9 mouse cellular contexts compared by ENCODE assay signal in genomic region chr12:100479892-100480621, GRCm38 (mm10). TPM values are rescaled to one million over a fixed set of nuclear protein-coding genes. Genes with fewer than 3 reads are reported as not detected.
DNase-seq lines count a peak whose midpoint lies in the region; ATAC-seq and TF ChIP-seq lines count a peak whose summit lies in the region.
"Had no signal": no experiment of that assay in that cellular context is flagged by ENCODE, and none has a peak within 500 bp of the region (broad histone marks: within the 10 kb centered on the region; RNA-seq: fewer than 3 reads in every experiment).

No protein-coding gene starts in this region.

- no peak overlapping the region for H3K4me3 ChIP-seq in intestine, postnatal 0 days (ENCODE audit: low read depth, low read length)
- no peak overlapping the region for H3K4me3 ChIP-seq in lung, embryonic 16.5 days (ENCODE audit: low read length)

- WGBS in intestine, postnatal 0 days: 29% methylated on average over 7 of the region's 7 CpGs
- WGBS in lung, embryonic 16.5 days: 33% methylated on average over 7 of the region's 7 CpGs

- DNase-seq in 3T3-L1 (ENCODE audit: low read depth, low spot score): peak; percentile 49
- DNase-seq in CD4-positive, CD25-positive, alpha-beta regulatory T cell, adult 2 months (ENCODE audit: low read depth, low spot score): peak; percentile 95
- DNase-seq in c-Kit-positive CD71-positive TER-119-negative erythroid progenitor cells, embryonic 14.5 days (ENCODE audit: low read depth): peak; percentile 54
- peak; percentile 30 to 58 for DNase-seq in gastrocnemius, adult 8-10 months (ENCODE audit: low spot score in 2 of 2)
- DNase-seq in retina, embryonic 14.5 days (ENCODE audit: low spot score): peak; percentile 91
- DNase-seq in frontal cortex, postnatal 14 days (ENCODE audit: low spot score in 2 of 2): no peak

- H3K4me2 ChIP-seq in intestine, postnatal 0 days (replicated peaks; ENCODE audit: low read depth): no peak overlapping the region
- no peak overlapping the region for H3K4me2 ChIP-seq in lung, embryonic 16.5 days (ENCODE audit: low read depth, low read length)

- no peaks in the 10 kb centered on the region; the same call in 1 of the 2 replicates for H3K36me3 ChIP-seq in intestine, postnatal 0 days (ENCODE audit: control insufficient read depth, insufficient read depth)
- H3K36me3 ChIP-seq in lung, embryonic 16.5 days (ENCODE audit: control insufficient read depth, insufficient read depth, low read length): no peaks in the 10 kb centered on the region

- peaks cover 9% of the 10 kb centered on the region; the same call in 1 of the 2 replicates for H3K4me1 ChIP-seq in intestine, postnatal 0 days (replicated peaks; ENCODE audit: control insufficient read depth, insufficient read depth, low read length)
- H3K4me1 ChIP-seq in lung, embryonic 16.5 days (replicated peaks; ENCODE audit: control insufficient read depth, insufficient read depth, low read length): peaks cover 5% of the 10 kb centered on the region

- H3K27ac ChIP-seq in intestine, postnatal 0 days (ENCODE audit: low read depth, low read length): no peak overlapping the region
- H3K27ac ChIP-seq in lung, embryonic 16.5 days (ENCODE audit: low read length): no peak overlapping the region
- H3K27ac ChIP-seq: macrophage had no signal

- peak; percentile 89 for TF ChIP-seq CTCF in intestine, postnatal 0 days (IDR thresholded peaks at IDR 0.05; ENCODE audit: low read depth)

- H3K9ac ChIP-seq in intestine, postnatal 0 days (ENCODE audit: low read depth, low read length): no peak overlapping the region
- no peak overlapping the region for H3K9ac ChIP-seq in lung, embryonic 16.5 days (ENCODE audit: low read length)

- H3K9me3 ChIP-seq in intestine, postnatal 0 days (ENCODE audit: control insufficient read depth): no peaks in the 10 kb centered on the region
- H3K9me3 ChIP-seq in lung, embryonic 16.5 days (ENCODE audit: control insufficient read depth, low read length): no peaks in the 10 kb centered on the region

- ATAC-seq in intestine, postnatal 0 days: peak; percentile 53
- ATAC-seq in lung, embryonic 16.5 days (ENCODE audit: low read depth): peak; percentile 43; the same call in 1 of the 2 replicates

- no peaks in the 10 kb centered on the region for H3K27me3 ChIP-seq in intestine, postnatal 0 days (replicated peaks; ENCODE audit: control insufficient read depth, insufficient read depth, low read length)
- no peaks in the 10 kb centered on the region for H3K27me3 ChIP-seq in lung, embryonic 16.5 days (ENCODE audit: control insufficient read depth, insufficient read depth, low read depth, low read length)

RNA-seq across cellular contexts. Expression of gene Ttc7b, which starts 40.6 kb away (rescaled TPM):
- 100 to 1,000 TPM; 134 to 191 (median 150) TPM for total RNA-seq in gastrocnemius, adult 8-10 months (2022)
- 4.0 and 4.1 TPM in 2 replicates for polyA plus RNA-seq in intestine, postnatal 0 days (2015; fragmentation: Nextera tagmentation; extraction: Ambion mirVana)
- polyA plus RNA-seq in lung, embryonic 16.5 days (2015; fragmentation: Nextera tagmentation; extraction: Ambion mirVana): 3.6 and 3.7 TPM in 2 replicates

Comparison
In these comparisons a context has a peak if more than half of its experiments do, and no peak if none do; other contexts are left out.
1. DNase-seq: peak in 3T3-L1 (single experiment), CD4-positive, CD25-positive, alpha-beta regulatory T cell, adult 2 months (single experiment), c-Kit-positive CD71-positive TER-119-negative erythroid progenitor cells, embryonic 14.5 days (single experiment), gastrocnemius, adult 8-10 months (2 of 2) and retina, embryonic 14.5 days (single experiment); none in frontal cortex, postnatal 14 days (0 of 2).